Mouse (Mus musculus) embryonic facial prominence, embryonic 14.5 days (tissue): ENCODE results near the gene Serpine1. TPM values are rescaled to one million over a fixed set of nuclear protein-coding genes. Genes with fewer than 3 reads are reported as not detected.

ENCODE experiments used
- ATAC-seq: fragments of 200-750 bp; cut with Nextera tagmentation; 2 replicates; pipeline ENCODE4 v1.8.0; 2017; ENCODE audit warnings: low read depth, moderate number of reproducible peaks, moderate TSS enrichment
- DNase-seq: peaks from one replicate; pipeline ENCODE4 v3.0.0-alpha.2; 2015; ENCODE audit warnings: low spot score
- H3K27ac ChIP-seq: fragments of 300-500 bp; sonication (generic); replicated peaks from 2 replicates; pipeline ENCODE4 v1.5.1; 2014; ENCODE audit warnings: low read depth, mild to moderate bottlenecking, low read length, moderate library complexity
- H3K27me3 ChIP-seq: fragments of 300-500 bp; sonication (generic); replicated peaks from 2 replicates; pipeline ENCODE4 v1.6.1; 2014; ENCODE audit warnings: low read length; ENCODE audit not compliant: control insufficient read depth, insufficient read depth
- H3K36me3 ChIP-seq: fragments of 300-500 bp; sonication (generic); 2 replicates; pipeline ENCODE4 v1.6.1; 2014; ENCODE audit warnings: low read length, mixed read lengths; ENCODE audit not compliant: control insufficient read depth, insufficient read depth
- H3K4me1 ChIP-seq: fragments of 300-500 bp; sonication (generic); 2 replicates; pipeline ENCODE4 v1.6.1; 2014; ENCODE audit warnings: antibody characterized with exemption, low read length; ENCODE audit not compliant: control insufficient read depth, insufficient read depth
- H3K4me2 ChIP-seq: fragments of 300-500 bp; sonication (generic); 2 replicates; pipeline ENCODE4 v1.6.1; 2014; ENCODE audit warnings: low read depth, mild to moderate bottlenecking, low read length, moderate library complexity, mixed read lengths
- H3K4me3 ChIP-seq: fragments of 300-500 bp; sonication (generic); 2 replicates; pipeline ENCODE4 v1.5.1; 2014; ENCODE audit warnings: low read depth, mild to moderate bottlenecking, low read length
- H3K9ac ChIP-seq: fragments of 300-500 bp; sonication (generic); 2 replicates; pipeline ENCODE4 v1.6.1; 2014; ENCODE audit warnings: low read depth, mild to moderate bottlenecking, low read length, moderate library complexity, mixed read lengths
- H3K9me3 ChIP-seq: fragments of 300-500 bp; sonication (generic); 2 replicates; pipeline ENCODE4 v1.6.1; 2016; ENCODE audit warnings: low read length; ENCODE audit not compliant: control insufficient read depth
- WGBS: fragments of 180-500 bp; shearing (Covaris S2); extraction: QIAGEN DNeasy Blood & Tissue Kit; methylation state at CpG from one replicate; pipeline ENCODE4 v1.1.7; 2014; 5-methylcytosine and 5-hydroxymethylcytosine counted together
- polyA plus RNA-seq: library from polyadenylated mRNA; unstranded; fragments of >200 nt; fragmentation: Nextera tagmentation; extraction: Ambion mirVana; gene quantifications from 2 replicates; pipeline ENCODE4 v1.2.1, GENCODE M21; 2014

Serpine1 gene
- polyA plus RNA-seq, 1 experiment from 2014 or later: 0.50 TPM

GRCm38 (mm10) chr5:137076191-137076930, 4.3 kb upstream of the Serpine1 start:
- Histone ChIP-seq H3K27ac (peak overlapping the region; percentile 46), H3K4me2 (no peak overlapping the region), H3K9me3 (no peaks in the 10 kb centered on the region), H3K4me1 (peaks cover 18% of the 10 kb centered on the region), H3K4me3 (no peak overlapping the region), H3K9ac (no peak overlapping the region), H3K36me3 (no peaks in the 10 kb centered on the region), H3K27me3 (no peaks in the 10 kb centered on the region)
- WGBS: 37% methylated on average over 12 of the region's 12 CpGs
- DNase-seq: peak; percentile 54
- ATAC-seq: no peak

GRCm38 (mm10) chr5:137075726-137076125, 3.7 kb upstream of the Serpine1 start:
- Histone ChIP-seq H3K4me2 (no peak overlapping the region), H3K36me3 (no peaks in the 10 kb centered on the region), H3K4me1 (peaks cover 18% of the 10 kb centered on the region), H3K9ac (no peak overlapping the region), H3K27ac (no peak overlapping the region), H3K9me3 (no peaks in the 10 kb centered on the region), H3K4me3 (no peak overlapping the region), H3K27me3 (no peaks in the 10 kb centered on the region)
- WGBS: 62% methylated on average over 6 of the region's 6 CpGs
- DNase-seq (no peak), ATAC-seq (no peak)

- Histone ChIP-seq H3K27ac (0 out of 2 replicates have a peak overlapping the region, but pooled peaks have one; percentile 28), H3K4me2 (no peak overlapping the region), H3K4me3 (no peak overlapping the region), H3K36me3 (no peaks in the 10 kb centered on the region), H3K9me3 (no peaks in the 10 kb centered on the region), H3K9ac (0 out of 2 replicates have a peak overlapping the region, but pooled peaks have one; percentile 25), H3K4me1 (peaks cover 18% of the 10 kb centered on the region), H3K27me3 (no peaks in the 10 kb centered on the region)
- WGBS: 28% methylated on average over 6 of the region's 6 CpGs
- DNase-seq: peak; percentile 24
- no peak for ATAC-seq
Observed at GRCm38 (mm10) chr5:137074191-137074651, 2.2 kb upstream of the Serpine1 start.

- H3K4me2 ChIP-seq: no peak overlapping the region
- no peak overlapping the region for H3K4me3 ChIP-seq
- no peaks in the 10 kb centered on the region for H3K9me3 ChIP-seq
- H3K27me3 ChIP-seq: no peaks in the 10 kb centered on the region
- 90% methylated on average over 8 of the region's 8 CpGs for WGBS
- H3K36me3 ChIP-seq: no peaks in the 10 kb centered on the region
- H3K4me1 ChIP-seq: peaks cover 15% of the 10 kb centered on the region
- peak overlapping the region; percentile 62; the same call in 1 of the 2 replicates for H3K27ac ChIP-seq
- no peak for ATAC-seq
- no peak for DNase-seq
- no peak overlapping the region for H3K9ac ChIP-seq
Observed at GRCm38 (mm10) chr5:137073141-137073540, 1.1 kb upstream of the Serpine1 start.

GRCm38 (mm10) chr5:137070881-137071605, 1.0 kb downstream of the Serpine1 start:
- H3K27me3 ChIP-seq: no peaks in the 10 kb centered on the region
- H3K9me3 ChIP-seq: no peaks in the 10 kb centered on the region
- no peak overlapping the region for H3K27ac ChIP-seq
- ATAC-seq (no peak), DNase-seq (no peak)
- H3K9ac ChIP-seq: no peak overlapping the region
- H3K4me1 ChIP-seq: peaks cover 10% of the 10 kb centered on the region
- H3K4me2 ChIP-seq: no peak overlapping the region
- no peak overlapping the region for H3K4me3 ChIP-seq
- 91% methylated on average over 18 of the region's 19 CpGs for WGBS
- H3K36me3 ChIP-seq: no peaks in the 10 kb centered on the region

- Histone ChIP-seq H3K4me1 (peaks cover 7% of the 10 kb centered on the region; the same call in 1 of the 2 replicates), H3K36me3 (no peaks in the 10 kb centered on the region), H3K4me3 (no peak overlapping the region), H3K4me2 (no peak overlapping the region), H3K9me3 (no peaks in the 10 kb centered on the region), H3K27me3 (no peaks in the 10 kb centered on the region), H3K9ac (no peak overlapping the region), H3K27ac (no peak overlapping the region)
- 75% methylated on average over 4 of the region's 4 CpGs for WGBS
- DNase-seq (no peak), ATAC-seq (no peak)
Observed at GRCm38 (mm10) chr5:137068711-137069110, 3.4 kb downstream of the Serpine1 start.

GRCm38 (mm10) chr5:137065923-137066322, 6.1 kb downstream of the Serpine1 start:
- ATAC-seq (no peak), DNase-seq (no peak)
- Histone ChIP-seq H3K9me3 (no peaks in the 10 kb centered on the region), H3K4me1 (no peaks in the 10 kb centered on the region), H3K27ac (no peak overlapping the region), H3K9ac (no peak overlapping the region), H3K4me2 (no peak overlapping the region), H3K4me3 (no peak overlapping the region), H3K27me3 (no peaks in the 10 kb centered on the region), H3K36me3 (no peaks in the 10 kb centered on the region)
- WGBS: 69% methylated on average over 8 of the region's 8 CpGs

- ATAC-seq: no peak
- Histone ChIP-seq H3K9ac (no peak overlapping the region), H3K27ac (no peak overlapping the region), H3K4me2 (no peak overlapping the region), H3K4me1 (no peaks in the 10 kb centered on the region), H3K4me3 (no peak overlapping the region), H3K9me3 (no peaks in the 10 kb centered on the region), H3K36me3 (no peaks in the 10 kb centered on the region), H3K27me3 (no peaks in the 10 kb centered on the region)
- WGBS: 58% methylated on average over 6 of the region's 6 CpGs
- no peak for DNase-seq
Observed at GRCm38 (mm10) chr5:137065454-137065853, 6.6 kb downstream of the Serpine1 start.
